Mouse (Mus musculus) liver, embryonic 15.5 days (tissue): ENCODE results near the gene Trp53i11. TPM values are rescaled to one million over a fixed set of nuclear protein-coding genes. Genes with fewer than 3 reads are reported as not detected.

Experiments used
- ATAC-seq: fragments of 200-750 bp; cut with Nextera tagmentation; 2 replicates; pipeline ENCODE4 v1.8.0; 2017; ENCODE audit warnings: moderate number of reproducible peaks, mild to moderate bottlenecking, moderate library complexity; ENCODE audit not compliant: insufficient read depth
- H3K27ac ChIP-seq: fragments of 300-500 bp; sonication (generic); replicated peaks from 2 replicates; pipeline ENCODE4 v1.5.1; 2015; ENCODE audit warnings: mild to moderate bottlenecking, inconsistent platforms
- H3K27me3 ChIP-seq: fragments of 300-500 bp; sonication (generic); 2 replicates; pipeline ENCODE4 v1.6.1; 2015; ENCODE audit warnings: mild to moderate bottlenecking, inconsistent platforms
- H3K36me3 ChIP-seq: fragments of 300-500 bp; sonication (generic); replicated peaks from 2 replicates; pipeline ENCODE4 v1.6.1; 2015; ENCODE audit warnings: moderate library complexity, mild to moderate bottlenecking, inconsistent platforms
- H3K4me1 ChIP-seq: fragments of 300-500 bp; sonication (generic); replicated peaks from 2 replicates; pipeline ENCODE4 v1.6.1; 2015; ENCODE audit warnings: inconsistent platforms
- H3K4me2 ChIP-seq: fragments of 300-500 bp; sonication (generic); 2 replicates; pipeline ENCODE4 v1.6.1; 2015; ENCODE audit warnings: moderate library complexity, mild to moderate bottlenecking, inconsistent platforms
- H3K4me3 ChIP-seq: fragments of 300-500 bp; sonication (generic); replicated peaks from 2 replicates; pipeline ENCODE4 v1.5.1; 2015; ENCODE audit warnings: mild to moderate bottlenecking, inconsistent platforms
- H3K9ac ChIP-seq: fragments of 300-500 bp; sonication (generic); 2 replicates; pipeline ENCODE4 v1.6.1; 2015; ENCODE audit warnings: moderate library complexity, mild to moderate bottlenecking, inconsistent platforms
- H3K9me3 ChIP-seq: fragments of 300-500 bp; sonication (generic); replicated peaks from 2 replicates; pipeline ENCODE4 v1.6.1; 2016; ENCODE audit warnings: inconsistent platforms
- WGBS: fragments of 180-500 bp; shearing (Covaris S2); methylation state at CpG from one replicate; pipeline ENCODE4 v1.1.7; 2015; ENCODE audit warnings: mixed read lengths; ENCODE audit not compliant: insufficient replicate concordance; 5-methylcytosine and 5-hydroxymethylcytosine counted together
- polyA plus RNA-seq: library from polyadenylated mRNA; unstranded; fragments of >200 nt; fragmentation: Nextera tagmentation; extraction: Ambion mirVana; gene quantifications from 2 replicates; pipeline ENCODE4 v1.2.1, GENCODE M21; 2015

Trp53i11 gene
- polyA plus RNA-seq, 1 experiment from 2014 or later, result 3.4 TPM

DNA sequence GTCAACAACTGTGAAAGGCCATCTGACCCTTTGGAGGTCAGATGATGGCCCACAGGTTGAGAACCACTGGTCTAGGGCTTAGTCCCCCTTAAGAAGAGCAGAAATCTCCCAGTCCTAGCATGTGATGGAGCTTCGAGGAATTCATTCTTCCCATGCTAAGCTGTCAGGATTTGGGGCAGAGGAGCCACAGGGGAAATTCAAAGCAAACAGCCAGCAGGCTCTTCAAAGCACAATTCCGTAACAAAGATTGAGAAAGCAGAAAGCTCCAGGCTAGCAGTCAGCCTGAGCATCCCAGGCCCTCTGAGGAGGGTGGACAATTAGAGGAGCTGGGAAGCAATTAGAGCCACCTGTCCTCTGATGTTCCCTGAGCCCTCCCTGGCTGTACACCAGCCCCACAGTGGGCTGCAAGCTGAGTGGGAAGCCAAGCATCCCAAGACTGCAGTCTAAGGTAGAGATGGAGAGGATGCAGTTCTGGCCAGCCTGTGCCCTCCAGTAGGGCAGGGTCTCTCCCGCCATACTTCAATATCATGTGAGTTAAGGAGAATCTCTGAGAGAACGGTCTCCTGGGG lies 26.8 kb upstream of the Trp53i11 start:
- Histone ChIP-seq H3K27ac (no peak overlapping the region), H3K36me3 (no peaks in the 10 kb centered on the region), H3K27me3 (peaks cover 11% of the 10 kb centered on the region; the same call in 1 of the 2 replicates), H3K9ac (no peak overlapping the region), H3K9me3 (no peaks in the 10 kb centered on the region), H3K4me2 (no peak overlapping the region), H3K4me1 (peaks cover 5% of the 10 kb centered on the region; the same call in 1 of the 2 replicates), H3K4me3 (no peak overlapping the region)
- 59% methylated on average over 4 of the region's 4 CpGs for WGBS
- ATAC-seq, result no peak

- no peak overlapping the region for H3K4me2 ChIP-seq
- WGBS, result 18% methylated on average over 7 of the region's 7 CpGs
- peaks cover 11% of the 10 kb centered on the region; the same call in 1 of the 2 replicates for H3K27me3 ChIP-seq
- H3K9me3 ChIP-seq, result no peaks in the 10 kb centered on the region
- no peak overlapping the region for H3K27ac ChIP-seq
- H3K4me1 ChIP-seq, result peaks cover 5% of the 10 kb centered on the region; the same call in 1 of the 2 replicates
- no peak overlapping the region for H3K4me3 ChIP-seq
- ATAC-seq, result no peak
- H3K36me3 ChIP-seq, result no peaks in the 10 kb centered on the region
- H3K9ac ChIP-seq, result no peak overlapping the region
Observed at GRCm38 (mm10) chr2:93161914-93162664, 25.3 kb upstream of the Trp53i11 start.

- Histone ChIP-seq H3K4me2 (no peak overlapping the region), H3K9me3 (no peaks in the 10 kb centered on the region), H3K36me3 (no peaks in the 10 kb centered on the region), H3K4me3 (no peak overlapping the region), H3K9ac (no peak overlapping the region), H3K4me1 (peaks cover 5% of the 10 kb centered on the region; the same call in 1 of the 2 replicates), H3K27ac (no peak overlapping the region), H3K27me3 (peaks cover 11% of the 10 kb centered on the region; the same call in 1 of the 2 replicates)
- no peak for ATAC-seq
- 35% methylated on average over 4 of the region's 4 CpGs for WGBS
Observed at GRCm38 (mm10) chr2:93162791-93163190, 24.6 kb upstream of the Trp53i11 start.

- peaks cover 11% of the 10 kb centered on the region; the same call in 1 of the 2 replicates for H3K27me3 ChIP-seq
- 23% methylated on average over 2 of the region's 2 CpGs for WGBS
- peaks cover 5% of the 10 kb centered on the region; the same call in 1 of the 2 replicates for H3K4me1 ChIP-seq
- no peak for ATAC-seq
- H3K9me3 ChIP-seq, result no peaks in the 10 kb centered on the region
- H3K4me3 ChIP-seq, result no peak overlapping the region
- H3K4me2 ChIP-seq, result no peak overlapping the region
- no peaks in the 10 kb centered on the region for H3K36me3 ChIP-seq
- no peak overlapping the region for H3K27ac ChIP-seq
- no peak overlapping the region for H3K9ac ChIP-seq
Observed at GRCm38 (mm10) chr2:93163317-93163716, 24.0 kb upstream of the Trp53i11 start.

DNA sequence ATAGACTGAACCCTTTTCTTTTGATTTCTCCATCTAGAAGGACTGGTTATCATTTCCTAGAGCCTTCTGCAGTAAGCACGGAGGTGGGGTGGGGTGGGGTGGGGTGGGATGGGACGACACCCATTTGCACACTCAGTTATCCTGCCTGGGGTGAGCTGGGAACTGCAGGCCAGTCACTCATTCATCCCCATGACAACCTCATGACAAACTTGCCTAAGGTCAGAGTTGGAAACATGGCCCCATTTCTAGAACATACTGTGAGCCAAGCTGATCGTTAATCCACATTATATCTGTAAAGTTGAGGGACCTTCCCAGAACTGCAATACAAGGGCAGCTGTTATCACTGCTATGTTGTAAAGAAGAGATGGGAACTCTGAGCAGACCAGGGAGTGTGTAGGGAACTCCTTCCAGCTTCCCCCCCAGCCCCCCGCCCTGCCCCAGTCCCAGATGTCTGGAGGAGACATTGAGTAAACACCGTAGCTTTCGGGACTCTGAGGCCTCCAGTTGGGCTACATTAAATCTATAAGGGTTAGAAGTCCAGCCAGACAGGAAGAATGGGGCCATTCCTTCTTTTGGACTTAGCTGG lies 23.5 kb upstream of the Trp53i11 start:
- Histone ChIP-seq H3K4me1 (peaks cover 5% of the 10 kb centered on the region; the same call in 1 of the 2 replicates), H3K4me2 (no peak overlapping the region), H3K4me3 (no peak overlapping the region), H3K9me3 (no peaks in the 10 kb centered on the region), H3K9ac (no peak overlapping the region), H3K36me3 (no peaks in the 10 kb centered on the region), H3K27me3 (peaks cover 11% of the 10 kb centered on the region; the same call in 1 of the 2 replicates), H3K27ac (no peak overlapping the region)
- WGBS, result 59% methylated on average over 6 of the region's 6 CpGs
- ATAC-seq, result no peak

- Histone ChIP-seq H3K27ac (no peak overlapping the region), H3K9me3 (no peaks in the 10 kb centered on the region), H3K9ac (no peak overlapping the region), H3K36me3 (no peaks in the 10 kb centered on the region), H3K4me2 (no peak overlapping the region), H3K4me3 (no peak overlapping the region), H3K4me1 (peaks cover 5% of the 10 kb centered on the region; the same call in 1 of the 2 replicates), H3K27me3 (peaks cover 11% of the 10 kb centered on the region; the same call in 1 of the 2 replicates)
- WGBS, result 68% methylated on average over 6 of the region's 6 CpGs
- no peak for ATAC-seq
Observed at GRCm38 (mm10) chr2:93166295-93166694, 21.1 kb upstream of the Trp53i11 start.

DNA sequence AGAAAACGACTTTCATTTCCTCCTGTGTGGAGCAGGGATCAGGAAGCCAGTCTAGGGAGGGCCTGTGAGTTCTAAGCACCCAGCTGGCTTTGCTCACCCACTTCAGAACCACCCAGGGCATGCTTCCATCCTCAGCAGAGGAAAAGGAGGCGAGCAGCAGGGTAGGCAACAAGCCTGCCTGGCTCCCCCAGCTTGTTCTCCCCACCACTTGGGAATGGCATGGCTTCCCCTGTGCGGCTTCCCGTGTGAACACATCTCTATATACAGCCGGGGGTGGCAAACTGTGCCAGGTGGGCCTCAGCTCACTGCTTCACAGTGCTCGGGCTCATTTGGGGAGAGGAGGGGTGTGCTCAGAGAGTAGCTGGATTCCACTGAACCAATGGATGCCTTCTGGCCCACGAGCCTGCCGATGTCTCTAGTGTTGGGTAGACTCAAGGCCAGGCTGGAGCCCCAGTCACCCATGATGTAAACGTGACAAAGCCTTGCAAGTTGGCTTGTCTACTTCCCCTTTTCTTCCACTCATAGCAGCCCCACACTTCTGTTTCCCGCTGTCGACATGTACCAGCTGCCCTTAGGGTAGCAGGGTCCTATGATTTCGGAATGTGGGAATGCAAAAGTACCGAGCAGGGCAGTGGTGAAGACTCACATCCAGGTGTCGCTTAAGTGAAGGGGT lies 20.5 kb upstream of the Trp53i11 start:
- Histone ChIP-seq H3K4me2 (no peak overlapping the region), H3K27ac (no peak overlapping the region), H3K9me3 (no peaks in the 10 kb centered on the region), H3K36me3 (no peaks in the 10 kb centered on the region), H3K27me3 (peaks cover 12% of the 10 kb centered on the region; the same call in 1 of the 2 replicates), H3K4me1 (peaks cover 5% of the 10 kb centered on the region; the same call in 1 of the 2 replicates), H3K9ac (no peak overlapping the region), H3K4me3 (no peak overlapping the region)
- no peak for ATAC-seq
- WGBS, result 44% methylated on average over 14 of the region's 14 CpGs

GRCm38 (mm10) chr2:93170156-93170844 lies 17.0 kb upstream of the Trp53i11 start:
- Histone ChIP-seq H3K4me2 (no peak overlapping the region), H3K4me1 (no peaks in the 10 kb centered on the region), H3K36me3 (no peaks in the 10 kb centered on the region), H3K9ac (no peak overlapping the region), H3K9me3 (no peaks in the 10 kb centered on the region), H3K27ac (no peak overlapping the region), H3K27me3 (0 out of 2 replicates have a peak, but pooled peaks cover 9% of the 10 kb centered on the region), H3K4me3 (no peak overlapping the region)
- WGBS, result 54% methylated on average over 19 of the region's 19 CpGs
- ATAC-seq, result no peak

- Histone ChIP-seq H3K9me3 (no peaks in the 10 kb centered on the region), H3K4me3 (no peak overlapping the region), H3K4me2 (no peak overlapping the region), H3K9ac (no peak overlapping the region), H3K27me3 (0 out of 2 replicates have a peak, but pooled peaks cover 12% of the 10 kb centered on the region), H3K36me3 (no peaks in the 10 kb centered on the region), H3K4me1 (no peaks in the 10 kb centered on the region), H3K27ac (no peak overlapping the region)
- ATAC-seq, result no peak
- WGBS, result 70% methylated on average over 5 of the region's 5 CpGs
Observed at GRCm38 (mm10) chr2:93170845-93171200, 16.5 kb upstream of the Trp53i11 start.

DNA sequence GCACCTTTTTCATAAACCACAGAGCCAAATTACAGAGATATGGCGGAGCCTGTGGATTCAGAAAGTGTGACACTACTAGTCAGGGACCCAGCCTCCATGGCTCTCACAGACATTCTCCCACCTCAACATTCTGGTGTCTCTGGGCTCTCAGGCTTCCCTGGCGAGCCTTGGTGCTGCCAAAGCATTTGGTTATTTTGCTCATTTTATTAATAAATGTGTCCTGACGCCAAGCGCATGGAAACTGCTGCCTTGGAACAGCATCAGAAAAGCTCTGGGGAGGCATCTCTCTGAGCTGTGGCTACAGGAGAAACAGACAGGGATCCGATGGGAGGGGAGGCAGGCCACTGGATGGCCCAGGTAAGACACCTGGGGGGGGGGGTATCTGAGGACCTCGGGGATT lies 15.4 kb upstream of the Trp53i11 start:
- Histone ChIP-seq H3K4me3 (no peak overlapping the region), H3K36me3 (no peaks in the 10 kb centered on the region), H3K9me3 (no peaks in the 10 kb centered on the region), H3K27me3 (peaks cover 22% of the 10 kb centered on the region), H3K9ac (no peak overlapping the region), H3K4me2 (no peak overlapping the region), H3K27ac (no peak overlapping the region), H3K4me1 (no peaks in the 10 kb centered on the region)
- no peak for ATAC-seq
- 62% methylated on average over 6 of the region's 6 CpGs for WGBS
